Comparison of ENCODE assay signal across 19 mouse cellular contexts in genomic region chr8:110772452-110772851, GRCm38 (mm10). TPM values are rescaled to one million over a fixed set of nuclear protein-coding genes. Genes with fewer than 3 reads are reported as not detected.
DNase-seq lines count a peak whose midpoint lies in the region; ATAC-seq and TF ChIP-seq lines count a peak whose summit lies in the region.
"Had no signal": no experiment of that assay in that cellular context is flagged by ENCODE, and none has a peak within 500 bp of the region (broad histone marks: within the 10 kb centered on the region; RNA-seq: fewer than 3 reads in every experiment).

No protein-coding gene starts in this region.

- WGBS in embryonic facial prominence, embryonic 14.5 days, result 51% methylated on average over 7 of the region's 7 CpGs
- WGBS in embryonic facial prominence, embryonic 10.5 days, result 82% methylated on average over 7 of the region's 7 CpGs
- 47% methylated on average over 7 of the region's 7 CpGs for WGBS in intestine, embryonic 15.5 days
- WGBS in intestine, postnatal 0 days, result 61% methylated on average over 7 of the region's 7 CpGs
- WGBS in stomach, postnatal 0 days, result 46% methylated on average over 7 of the region's 7 CpGs

- H3K27ac ChIP-seq in embryonic facial prominence, embryonic 14.5 days (replicated peaks; ENCODE audit: low read depth, low read length), result peak overlapping the region; percentile 35; the same call in 1 of the 2 replicates
- H3K27ac ChIP-seq in embryonic facial prominence, embryonic 10.5 days (replicated peaks), result no peak overlapping the region
- H3K27ac ChIP-seq in intestine, embryonic 15.5 days, result no peak overlapping the region
- no peak overlapping the region for H3K27ac ChIP-seq in intestine, postnatal 0 days (ENCODE audit: low read depth, low read length)
- H3K27ac ChIP-seq in stomach, postnatal 0 days (replicated peaks), result 0 out of 2 replicates have a peak overlapping the region, but pooled peaks have one; percentile 30
- H3K27ac ChIP-seq: lung, embryonic 15.5 days had no signal

- H3K9ac ChIP-seq in embryonic facial prominence, embryonic 14.5 days (ENCODE audit: low read depth, low read length), result no peak overlapping the region
- no peak overlapping the region for H3K9ac ChIP-seq in intestine, embryonic 15.5 days
- H3K9ac ChIP-seq in intestine, postnatal 0 days (ENCODE audit: low read depth, low read length), result no peak overlapping the region
- H3K9ac ChIP-seq in stomach, postnatal 0 days (ENCODE audit: low read length), result no peak overlapping the region
- H3K9ac ChIP-seq: lung, embryonic 15.5 days had no signal

- no peak overlapping the region for H3K4me3 ChIP-seq in embryonic facial prominence, embryonic 14.5 days (ENCODE audit: low read depth, low read length)
- H3K4me3 ChIP-seq in embryonic facial prominence, embryonic 10.5 days, result no peak overlapping the region
- H3K4me3 ChIP-seq in intestine, embryonic 15.5 days (replicated peaks), result no peak overlapping the region
- H3K4me3 ChIP-seq in intestine, postnatal 0 days (ENCODE audit: low read depth, low read length), result no peak overlapping the region
- H3K4me3 ChIP-seq in stomach, postnatal 0 days (ENCODE audit: low read depth, low read length), result no peak overlapping the region
- H3K4me3 ChIP-seq: lung, embryonic 15.5 days had no signal

- ATAC-seq in embryonic facial prominence, embryonic 14.5 days (ENCODE audit: low read depth), result peak; percentile 63; the same call in 1 of the 2 replicates
- peak; percentile 55 for ATAC-seq in intestine, embryonic 15.5 days
- no peak for ATAC-seq in intestine, postnatal 0 days
- no peak for ATAC-seq in stomach, postnatal 0 days (ENCODE audit: low FRiP score, low TSS enrichment)
- ATAC-seq: activated CD4-positive, CD25-positive, alpha-beta regulatory T cell, adult 4 months; forebrain, embryonic 16.5 days; inflammation-experienced regulatory T-cells, adult 6 months had no signal

- H3K4me1 ChIP-seq in embryonic facial prominence, embryonic 14.5 days (ENCODE audit: control insufficient read depth, insufficient read depth, low read length), result no peaks in the 10 kb centered on the region
- H3K4me1 ChIP-seq in embryonic facial prominence, embryonic 10.5 days, result no peaks in the 10 kb centered on the region
- no peaks in the 10 kb centered on the region for H3K4me1 ChIP-seq in intestine, embryonic 15.5 days (replicated peaks)
- no peaks in the 10 kb centered on the region for H3K4me1 ChIP-seq in intestine, postnatal 0 days (replicated peaks; ENCODE audit: control insufficient read depth, insufficient read depth, low read length)
- H3K4me1 ChIP-seq in stomach, postnatal 0 days (replicated peaks; ENCODE audit: control insufficient read depth, insufficient read depth), result no peaks in the 10 kb centered on the region; the same call in 1 of the 2 replicates

- no peaks in the 10 kb centered on the region for H3K27me3 ChIP-seq in embryonic facial prominence, embryonic 14.5 days (replicated peaks; ENCODE audit: control insufficient read depth, insufficient read depth, low read length)
- no peaks in the 10 kb centered on the region for H3K27me3 ChIP-seq in embryonic facial prominence, embryonic 10.5 days (replicated peaks; ENCODE audit: low read depth, poor library complexity, severe bottlenecking)
- no peaks in the 10 kb centered on the region for H3K27me3 ChIP-seq in intestine, embryonic 15.5 days (replicated peaks)
- H3K27me3 ChIP-seq in intestine, postnatal 0 days (replicated peaks; ENCODE audit: control insufficient read depth, insufficient read depth, low read length), result no peaks in the 10 kb centered on the region
- H3K27me3 ChIP-seq in stomach, postnatal 0 days (ENCODE audit: control insufficient read depth, insufficient read depth, low read length), result no peaks in the 10 kb centered on the region
- H3K27me3 ChIP-seq: lung, embryonic 15.5 days had no signal

- H3K9me3 ChIP-seq in embryonic facial prominence, embryonic 14.5 days (ENCODE audit: control insufficient read depth, low read length), result peaks cover 4% of the 10 kb centered on the region; the same call in 1 of the 2 replicates
- no peaks in the 10 kb centered on the region for H3K9me3 ChIP-seq in embryonic facial prominence, embryonic 10.5 days
- no peaks in the 10 kb centered on the region for H3K9me3 ChIP-seq in intestine, embryonic 15.5 days
- H3K9me3 ChIP-seq in intestine, postnatal 0 days (ENCODE audit: control insufficient read depth), result no peaks in the 10 kb centered on the region
- no peaks in the 10 kb centered on the region for H3K9me3 ChIP-seq in stomach, postnatal 0 days (ENCODE audit: control insufficient read depth, low read length)
- H3K9me3 ChIP-seq: lung, embryonic 15.5 days had no signal

- H3K36me3 ChIP-seq in embryonic facial prominence, embryonic 14.5 days (ENCODE audit: control insufficient read depth, insufficient read depth, low read length), result no peaks in the 10 kb centered on the region
- no peaks in the 10 kb centered on the region for H3K36me3 ChIP-seq in embryonic facial prominence, embryonic 10.5 days (replicated peaks)
- no peaks in the 10 kb centered on the region for H3K36me3 ChIP-seq in intestine, embryonic 15.5 days
- H3K36me3 ChIP-seq in intestine, postnatal 0 days (ENCODE audit: control insufficient read depth, insufficient read depth), result no peaks in the 10 kb centered on the region
- no peaks in the 10 kb centered on the region for H3K36me3 ChIP-seq in stomach, postnatal 0 days (ENCODE audit: control insufficient read depth, insufficient read depth, low read length)
- H3K36me3 ChIP-seq: lung, embryonic 15.5 days had no signal

- DNase-seq in embryonic facial prominence, embryonic 14.5 days (ENCODE audit: low spot score), result peak; percentile 26
- DNase-seq in embryonic facial prominence, embryonic 10.5 days (ENCODE audit: low spot score), result no peak
- peak; percentile 47 to 56 for DNase-seq in right cerebral cortex, adult 2 months (ENCODE audit: low spot score in 2 of 2)
- DNase-seq in right cerebral cortex, postnatal 4 days, result no peak
- DNase-seq in stomach, postnatal 0 days (ENCODE audit: low spot score), result no peak
- DNase-seq in layer of hippocampus, adult 9-11 months, result no peak
- DNase-seq: adrenal gland, postnatal 36 days; cerebellum, postnatal 10 days; embryo, embryonic 11 days; gastrocnemius, postnatal 36 days; heart, postnatal 4 days; retina, postnatal 1 day; thymus, postnatal 25 days had no signal

- H3K4me2 ChIP-seq in embryonic facial prominence, embryonic 14.5 days (ENCODE audit: low read depth, low read length), result no peak overlapping the region
- no peak overlapping the region for H3K4me2 ChIP-seq in intestine, embryonic 15.5 days (replicated peaks)
- no peak overlapping the region for H3K4me2 ChIP-seq in intestine, postnatal 0 days (replicated peaks; ENCODE audit: low read depth)
- H3K4me2 ChIP-seq in stomach, postnatal 0 days (replicated peaks; ENCODE audit: low read depth), result no peak overlapping the region; the same call in 1 of the 2 replicates
- H3K4me2 ChIP-seq: lung, embryonic 15.5 days had no signal

- TF ChIP-seq EP300 in stomach, postnatal 0 days (optimal IDR thresholded peaks at IDR 0.05), result no peak

- no peak for TF ChIP-seq CTCF in intestine, postnatal 0 days (IDR thresholded peaks at IDR 0.05; ENCODE audit: low read depth)
- TF ChIP-seq CTCF in stomach, postnatal 0 days (IDR thresholded peaks at IDR 0.05; ENCODE audit: low read depth), result no peak

RNA-seq across cellular contexts. Expression of gene Il34, which starts 33.3 kb away (rescaled TPM):
- polyA plus RNA-seq in embryonic facial prominence, embryonic 14.5 days (2014; fragmentation: Nextera tagmentation; extraction: Ambion mirVana), result 1.4 and 1.7 TPM in 2 replicates
- 0.24 TPM in 1 of 2 replicates, not detected in the other for polyA plus RNA-seq in embryonic facial prominence, embryonic 10.5 days (2016; fragmentation: Nextera tagmentation; extraction: Ambion mirVana)
- 1.1 and 2.6 TPM in 2 replicates for polyA plus RNA-seq in intestine, embryonic 15.5 days (2015; fragmentation: Nextera tagmentation; extraction: Ambion mirVana)
- polyA plus RNA-seq in intestine, postnatal 0 days (2015; fragmentation: Nextera tagmentation; extraction: Ambion mirVana), result 2.7 and 3.0 TPM in 2 replicates
- polyA plus RNA-seq in stomach, postnatal 0 days (2015; fragmentation: Nextera tagmentation; extraction: Ambion mirVana), result 5.0 and 6.4 TPM in 2 replicates
- polyA plus RNA-seq: activated CD4-positive, CD25-positive, alpha-beta regulatory T cell, adult 4 months; inflammation-experienced regulatory T-cells, adult 6 months had no signal

RNA-seq across cellular contexts. Expression of gene Mtss1l, which starts 51.2 kb away (rescaled TPM):
- 13.5 and 13.8 TPM in 2 replicates for polyA plus RNA-seq in embryonic facial prominence, embryonic 14.5 days (2014; fragmentation: Nextera tagmentation; extraction: Ambion mirVana)
- 6.6 and 7.2 TPM in 2 replicates for polyA plus RNA-seq in embryonic facial prominence, embryonic 10.5 days (2016; fragmentation: Nextera tagmentation; extraction: Ambion mirVana)
- polyA plus RNA-seq in intestine, embryonic 15.5 days (2015; fragmentation: Nextera tagmentation; extraction: Ambion mirVana), result 8.0 and 9.6 TPM in 2 replicates
- 4.2 and 4.4 TPM in 2 replicates for polyA plus RNA-seq in intestine, postnatal 0 days (2015; fragmentation: Nextera tagmentation; extraction: Ambion mirVana)
- polyA plus RNA-seq in stomach, postnatal 0 days (2015; fragmentation: Nextera tagmentation; extraction: Ambion mirVana), result 5.7 and 7.5 TPM in 2 replicates

Comparison
In these comparisons a context has a peak if more than half of its experiments do, and no peak if none do; other contexts are left out.
1. ATAC-seq: peak in embryonic facial prominence, embryonic 14.5 days (single experiment) and intestine, embryonic 15.5 days (single experiment); none in intestine, postnatal 0 days (single experiment) and stomach, postnatal 0 days (single experiment).
2. DNase-seq: peak in embryonic facial prominence, embryonic 14.5 days (single experiment) and right cerebral cortex, adult 2 months (2 of 2); none in embryonic facial prominence, embryonic 10.5 days (single experiment), right cerebral cortex, postnatal 4 days (single experiment), stomach, postnatal 0 days (single experiment) and layer of hippocampus, adult 9-11 months (single experiment).
3. H3K27ac ChIP-seq: peak in embryonic facial prominence, embryonic 14.5 days (single experiment) and stomach, postnatal 0 days (single experiment); none in embryonic facial prominence, embryonic 10.5 days (single experiment), intestine, embryonic 15.5 days (single experiment) and intestine, postnatal 0 days (single experiment).